Mouse (Mus musculus) T-helper 2 cell (primary cell): ENCODE results near the gene Frk.
"Not testable (repeated sequence)": the region's sequence is repeated elsewhere in the genome, so short reads cannot be mapped to it uniquely, and the experiment has no call there.

Experiments
- in situ Hi-C: fragments of 300-600 bp; cut with MboI, MseI; formaldehyde crosslinking; loops from one replicate; pipeline ENCODE4 v1.15.1; 2025; ENCODE audit warnings: high pct_unique_total_duplicates

Gene Frk

GRCm38 (mm10) chr10:34615474-34615873, 132.3 kb downstream of the Frk start:
- in situ Hi-C loops = no loop called here

GRCm38 (mm10) chr10:34617216-34617615, 134.0 kb downstream of the Frk start:
- in situ Hi-C loops = no loop called here

- in situ Hi-C loops = no loop called here
Observed at GRCm38 (mm10) chr10:34618490-34618889, 135.3 kb downstream of the Frk start.

- in situ Hi-C loops = not testable (repeated sequence)
Observed at GRCm38 (mm10) chr10:34620540-34620939, 137.3 kb downstream of the Frk start.

- in situ Hi-C loops = no loop called here
Observed at GRCm38 (mm10) chr10:34638245-34638644, 155.0 kb downstream of the Frk start.
